Mouse (Mus musculus): ENCODE measurements around the gene Dnaaf3. TPM values are rescaled to one million over a fixed set of nuclear protein-coding genes. Genes with fewer than 3 reads are reported as not detected.

Dnaaf3 gene
- total RNA-seq, 4 experiments from 2014 or later = 0.22 to 0.79 (median 0.30) TPM

DNA sequence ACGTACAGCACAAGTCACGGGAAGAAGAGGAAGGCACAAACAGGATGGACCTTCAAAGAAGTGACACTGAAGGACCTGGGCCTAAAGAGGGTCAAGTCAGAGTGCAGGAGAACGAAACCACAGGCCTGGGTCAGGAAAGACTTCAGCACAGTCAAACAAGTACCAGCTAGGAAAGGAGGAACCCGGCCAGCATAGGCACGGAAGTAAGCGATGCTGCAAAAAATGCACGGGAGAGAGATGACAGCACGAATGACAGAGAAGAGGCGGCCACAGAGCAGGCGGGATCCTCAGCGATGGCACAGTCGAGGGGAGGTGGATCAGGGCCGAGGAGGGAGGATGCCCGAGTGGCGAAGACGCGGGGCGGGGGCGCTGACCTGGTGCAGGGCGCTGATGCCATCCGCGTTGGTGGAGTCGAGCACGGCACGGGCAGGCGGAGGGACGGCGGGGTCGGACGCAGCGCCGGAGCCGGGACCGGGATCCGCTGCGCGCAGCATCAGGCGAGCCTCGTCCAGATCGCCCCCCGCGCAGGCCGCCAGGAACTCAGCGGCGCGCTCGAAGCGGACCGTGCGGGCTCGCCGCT, 31.3 kb downstream of the Dnaaf3 start:
- DNase-seq (ENCODE audit: low spot score in 2 of 2) = peak; percentile 25 to 42

DNA sequence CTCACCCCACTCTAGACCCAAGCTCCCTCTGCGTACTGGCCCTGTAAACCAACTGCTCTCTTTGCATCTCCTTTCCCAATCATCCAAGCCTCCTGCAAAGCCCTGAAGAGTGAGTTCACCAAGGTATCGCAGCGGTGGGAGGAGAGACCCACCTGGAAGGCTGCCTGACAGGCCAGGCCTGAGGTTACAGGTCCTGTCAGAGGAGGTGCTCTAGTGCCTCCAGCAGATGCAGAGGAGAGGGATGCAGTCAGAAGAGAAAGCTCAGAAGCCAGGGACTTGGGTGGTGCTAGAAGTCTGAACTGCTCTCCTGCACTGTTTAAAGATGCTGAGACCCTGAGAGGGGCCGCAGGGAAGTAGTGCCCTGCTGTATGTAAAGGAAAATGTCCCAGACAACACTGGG, 33.2 kb downstream of the Dnaaf3 start:
- no peak for DNase-seq (ENCODE audit: low spot score in 2 of 2)

DNA sequence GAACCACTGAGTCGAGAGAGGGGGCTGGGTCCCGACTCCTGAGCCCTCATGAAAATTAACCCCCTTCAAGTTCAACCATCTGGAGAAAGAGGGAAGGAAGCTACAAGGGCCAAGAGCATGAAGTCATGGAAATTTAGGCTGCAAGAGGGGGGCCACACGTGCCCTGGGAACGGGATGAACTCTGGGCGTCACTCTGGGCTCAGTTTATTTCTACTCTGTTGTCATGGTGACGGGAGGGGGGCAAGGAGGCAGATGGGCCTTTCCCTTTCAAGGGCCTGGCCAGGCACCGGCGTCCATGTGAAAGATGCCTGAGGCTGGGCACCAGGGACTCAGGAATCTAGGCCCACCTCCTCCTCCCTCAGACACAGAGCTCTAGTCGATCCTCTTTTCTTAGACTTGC, 34.0 kb downstream of the Dnaaf3 start:
- DNase-seq (ENCODE audit: low spot score in 2 of 2) = no peak

DNA sequence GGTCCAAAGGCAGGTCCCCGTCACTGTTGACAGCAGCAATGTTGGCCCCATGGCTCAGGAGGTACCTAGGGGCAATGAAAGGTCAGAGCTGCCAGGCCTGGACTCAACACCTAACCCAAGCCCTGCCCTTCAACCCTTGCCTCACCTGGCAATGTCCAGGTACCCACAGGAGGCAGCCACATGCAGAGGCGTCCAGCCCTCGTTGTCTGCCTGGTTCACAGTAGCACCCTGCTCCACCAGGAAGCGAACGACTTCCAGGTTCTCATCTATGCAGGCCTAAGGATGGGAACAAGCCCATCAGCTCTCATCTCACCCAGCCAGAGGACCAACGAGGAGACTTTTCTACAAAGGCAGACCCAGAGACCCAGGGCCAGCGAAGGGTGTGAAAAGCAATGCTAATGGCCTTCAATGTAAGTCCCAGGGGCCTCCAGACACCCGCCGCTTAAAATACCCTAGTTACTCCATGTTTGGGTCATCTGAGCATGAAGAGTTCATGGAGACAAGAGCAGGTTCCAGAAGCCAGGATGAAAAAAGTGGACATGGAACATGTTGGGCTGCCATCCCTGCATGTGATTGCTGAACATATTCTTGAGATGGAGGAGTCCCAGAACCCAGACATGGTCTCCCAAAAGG, 34.9 kb downstream of the Dnaaf3 start:
- DNase-seq (ENCODE audit: low spot score in 2 of 2) = no peak

DNA sequence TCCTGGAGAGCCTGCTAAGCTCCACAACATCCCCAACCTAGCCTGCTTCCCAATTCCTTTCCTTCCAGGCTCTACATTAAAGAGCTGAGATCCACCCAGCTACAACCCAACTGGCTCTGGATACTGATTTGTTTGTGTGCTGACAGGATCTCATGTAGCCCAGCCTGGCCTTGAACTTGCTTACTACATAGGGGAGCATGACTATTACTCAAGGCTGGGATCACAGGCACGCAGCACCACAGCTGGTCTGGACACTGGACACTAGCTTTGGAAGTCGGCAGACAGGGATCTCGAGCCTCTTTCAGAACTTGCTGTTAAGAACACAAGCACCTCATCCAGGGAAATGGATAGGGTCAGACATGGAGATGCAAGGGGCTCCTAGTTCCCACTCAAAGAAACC, 35.8 kb downstream of the Dnaaf3 start:
- DNase-seq (ENCODE audit: low spot score in 2 of 2) = no peak

DNA sequence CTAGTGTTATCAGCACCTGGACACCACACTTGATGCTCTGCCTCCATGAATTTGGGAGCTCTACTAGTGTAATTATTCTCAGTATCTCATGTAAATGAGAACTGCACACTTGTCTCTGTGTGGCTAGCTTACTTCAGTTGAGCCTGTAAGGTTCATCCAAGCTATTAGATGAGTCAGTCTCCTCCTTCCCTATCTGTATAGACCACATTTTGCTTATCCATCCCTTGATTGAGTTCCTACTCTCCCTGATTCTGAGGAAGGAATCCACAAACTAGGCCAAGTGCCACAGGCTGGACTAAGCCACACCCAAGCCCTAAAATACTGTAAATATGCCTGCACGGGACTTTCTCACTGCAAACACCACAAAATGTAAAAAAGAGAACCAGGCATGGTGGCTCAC, 38.3 kb downstream of the Dnaaf3 start:
- no peak for DNase-seq (ENCODE audit: low spot score in 2 of 2)

DNA sequence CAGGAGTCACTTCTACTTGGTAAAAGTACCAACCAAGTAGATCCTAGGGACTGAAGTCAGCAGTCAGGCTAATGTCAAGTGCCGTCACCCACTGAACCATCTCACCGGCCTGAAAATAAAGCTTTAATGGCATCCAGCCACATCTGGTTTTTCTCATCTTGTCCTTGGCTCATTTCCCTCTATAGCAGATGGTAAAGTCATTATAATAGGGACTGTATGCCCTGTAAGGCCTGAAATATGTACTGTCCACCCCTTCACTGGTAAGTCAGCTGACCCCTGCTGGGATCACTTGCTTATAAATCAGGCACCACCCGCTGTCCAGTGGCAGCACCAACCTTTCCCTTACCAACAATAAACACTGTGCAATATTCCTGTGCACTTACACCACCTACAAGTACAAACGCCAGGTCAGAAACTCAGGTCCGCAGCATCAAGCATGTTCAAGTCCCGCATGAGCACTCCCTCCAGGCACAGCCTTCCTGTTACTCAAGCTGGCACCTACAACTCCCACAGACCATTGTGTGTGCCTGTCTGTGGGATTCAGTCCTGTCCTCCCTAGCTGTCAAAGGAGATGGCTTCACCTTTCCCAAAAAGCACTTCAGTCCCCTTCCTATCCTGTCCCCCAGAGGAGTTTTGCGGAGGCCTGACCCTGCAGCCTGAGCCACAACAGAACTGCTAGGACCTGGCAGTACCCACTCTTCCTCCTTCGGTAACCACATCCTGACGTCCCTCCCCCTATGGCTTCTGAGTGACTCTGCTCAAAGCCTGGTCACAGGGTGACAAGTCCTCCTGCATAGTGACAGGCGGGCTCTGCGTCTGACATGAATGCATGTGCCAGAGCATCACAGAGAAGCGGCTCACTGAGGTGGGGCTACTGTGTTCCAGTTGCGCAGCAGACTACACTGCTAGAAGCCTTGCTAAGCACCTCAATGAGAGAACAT, 39.7 kb downstream of the Dnaaf3 start:
- DNase-seq (ENCODE audit: low spot score in 2 of 2) = no peak

DNA sequence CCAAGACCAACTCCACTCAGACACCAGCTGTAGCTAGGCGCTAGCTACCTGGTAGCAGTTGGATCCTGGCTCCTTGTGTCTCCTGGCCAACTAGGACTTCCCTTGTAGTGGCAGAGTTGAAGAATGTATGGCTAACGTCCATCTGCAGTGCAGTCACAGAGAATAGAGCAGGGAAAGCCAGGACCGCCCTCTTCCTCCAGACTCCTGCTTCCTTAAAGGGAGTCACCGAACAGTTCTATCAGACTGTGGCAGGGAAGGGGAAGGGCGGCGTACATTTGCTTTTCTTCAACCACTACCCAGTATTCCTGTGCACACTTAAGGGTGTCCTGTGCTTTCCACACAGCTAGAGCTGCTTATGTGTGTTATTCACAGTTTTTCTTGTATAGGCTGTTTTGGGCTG, 40.9 kb downstream of the Dnaaf3 start:
- no peak for DNase-seq (ENCODE audit: low spot score in 2 of 2)

DNA sequence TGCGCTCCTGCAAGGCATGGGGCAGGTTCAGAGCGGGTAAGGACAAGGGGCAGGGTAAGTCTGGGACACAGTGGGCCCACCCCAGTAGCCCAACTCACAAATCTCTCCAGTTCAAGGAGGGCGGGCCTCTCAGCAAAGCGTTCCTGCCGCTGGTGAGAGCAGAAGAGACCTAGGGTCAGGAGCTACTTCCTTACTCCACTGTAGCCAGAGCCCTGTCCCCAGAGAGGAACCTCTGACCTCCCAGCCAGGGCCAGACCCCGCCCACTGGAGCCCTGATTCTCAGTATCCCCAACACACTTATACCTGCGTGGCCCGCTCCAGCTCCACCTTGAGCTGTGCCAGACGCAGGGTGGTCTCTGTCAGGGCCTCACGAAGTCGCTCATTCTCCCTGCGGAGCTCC, 50.0 kb downstream of the Dnaaf3 start:
- no peak for DNase-seq (ENCODE audit: low spot score in 2 of 2)

DNA sequence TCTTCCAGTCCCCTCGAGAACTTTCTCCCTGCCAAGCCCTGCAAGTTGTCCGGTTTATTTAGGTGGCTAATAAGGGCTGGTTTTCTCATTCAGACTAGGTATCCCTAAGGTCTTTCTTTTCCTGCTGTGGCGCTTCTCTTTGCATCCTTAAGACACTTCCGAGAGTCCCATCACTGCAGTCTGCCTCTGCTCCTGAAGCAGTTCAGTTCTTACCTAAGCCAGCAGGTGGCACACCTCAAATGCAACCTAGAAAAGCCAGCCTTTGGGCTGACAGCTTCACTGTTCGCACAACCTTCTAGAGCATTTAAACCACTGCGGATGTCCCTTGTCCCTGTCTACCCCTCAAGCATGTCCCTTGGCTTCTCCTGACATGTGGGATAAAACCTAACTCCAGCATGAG, 52.6 kb downstream of the Dnaaf3 start:
- DNase-seq (ENCODE audit: low spot score in 2 of 2) = no peak

DNA sequence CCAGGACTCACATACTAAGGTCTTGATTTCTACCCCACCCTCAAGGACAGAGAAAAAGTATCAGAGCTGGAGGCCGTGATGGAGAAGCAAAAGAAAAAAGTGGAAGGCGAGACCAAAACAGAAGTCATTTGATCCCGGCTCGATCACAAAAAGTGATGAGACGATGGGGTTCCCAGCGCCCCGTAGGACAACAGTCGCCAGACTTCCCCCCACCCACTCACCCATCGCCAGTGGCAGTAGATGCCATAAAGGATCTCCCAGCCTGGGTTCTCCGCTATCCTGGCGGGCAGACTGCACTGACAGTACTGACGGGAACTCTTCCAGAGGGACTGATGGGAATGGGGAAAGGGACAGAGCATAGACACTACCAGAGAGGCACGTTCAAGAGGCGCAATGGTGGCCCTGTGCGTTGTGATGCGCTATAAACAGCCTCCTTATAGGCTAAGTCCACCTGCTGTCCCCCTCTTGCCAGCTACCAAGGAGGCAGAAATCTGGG, 53.4 kb downstream of the Dnaaf3 start:
- no peak for DNase-seq (ENCODE audit: low spot score in 2 of 2)

DNA sequence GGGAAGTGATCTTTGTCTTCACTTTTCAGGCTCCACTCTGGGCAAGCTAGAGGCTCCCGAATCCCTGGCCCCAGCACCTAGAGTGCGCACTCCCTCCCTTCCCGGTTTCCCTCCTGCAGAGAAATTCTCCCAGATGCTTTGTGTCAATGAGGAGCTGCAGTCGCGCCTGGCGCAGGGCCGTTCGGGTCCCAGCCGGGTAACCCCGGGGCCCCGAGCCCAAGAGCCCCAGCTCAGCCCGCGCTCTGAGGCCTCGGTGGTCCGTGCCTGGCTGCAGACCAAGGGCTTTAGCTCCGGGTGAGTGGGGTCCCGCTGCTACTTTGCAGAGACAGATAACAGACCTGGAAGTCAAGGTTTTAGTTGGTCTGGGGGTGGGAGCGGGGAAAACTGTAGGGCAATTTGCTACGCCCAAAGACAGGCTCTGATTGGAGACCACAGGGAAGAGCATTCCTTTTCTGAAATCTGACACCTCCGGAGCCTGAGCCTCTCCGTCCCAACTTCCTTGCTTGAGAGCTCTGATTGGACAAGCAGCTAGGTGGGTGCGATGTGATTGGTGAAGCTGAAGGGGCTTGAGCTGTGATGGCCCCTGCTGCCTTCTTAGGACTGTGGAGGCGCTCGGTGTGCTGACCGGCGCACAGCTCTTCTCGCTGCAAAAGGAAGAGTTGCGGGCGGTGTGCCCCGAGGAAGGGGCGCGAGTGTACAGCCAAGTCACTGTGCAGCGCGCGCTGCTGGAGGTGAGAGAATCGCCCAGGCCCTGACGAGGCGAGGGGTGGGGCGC, 54.0 kb downstream of the Dnaaf3 start:
- peak in 1 of 2 experiments; percentile 53 for DNase-seq (ENCODE audit: low spot score in 2 of 2)

DNA sequence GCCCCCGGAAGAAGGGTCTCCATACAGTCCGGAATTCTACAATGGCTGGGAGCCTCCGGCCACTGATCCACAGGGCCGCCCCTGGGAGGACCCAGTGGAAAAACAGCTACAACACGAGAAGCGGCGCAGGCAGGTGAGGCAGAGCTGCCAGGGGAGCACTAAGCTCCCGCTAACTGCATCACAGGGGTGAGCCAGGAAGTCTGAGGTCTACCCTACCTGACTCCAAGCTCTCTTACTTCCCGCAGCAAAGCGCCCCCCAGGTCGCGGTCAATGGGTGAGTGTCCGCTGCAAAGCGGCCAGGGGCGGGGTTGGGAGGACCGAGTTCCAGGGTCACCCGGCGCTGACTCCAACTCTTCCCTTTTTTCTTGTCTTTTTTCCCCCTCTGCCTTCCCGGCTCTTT, 58.3 kb downstream of the Dnaaf3 start:
- DNase-seq (ENCODE audit: low spot score in 2 of 2) = no peak

Small RNA genes lying within 50 kb of the gene (microRNA-seq; reads per million reads assigned to microRNA genes)
- gene Gm23577 = 0 reads per million in 2 experiments

Other genes starting within 250 kb of the Dnaaf3 start
- not detected for gene Ncr1, start 194.7 kb downstream of the Dnaaf3 start, total RNA-seq (2022)
- gene Gp6, start 134.7 kb downstream of the Dnaaf3 start, total RNA-seq (2022) = not detected
- gene Rdh13, start 86.8 kb downstream of the Dnaaf3 start, total RNA-seq (2022) = 10 to 100 TPM; 27.5 to 29.5 (median 27.8) TPM
- gene Eps8l1, start 71.8 kb downstream of the Dnaaf3 start, total RNA-seq (2022) = 1 to 10 TPM; 1.5 to 3.6 (median 2.9) TPM
- 100 to 1,000 TPM; 142 to 158 (median 151) TPM for gene Ppp1r12c, start 30.8 kb downstream of the Dnaaf3 start, total RNA-seq (2022)
- 10 to 100 TPM in 1 of 4 experiments, 1 to 10 TPM in 3; 7.5 to 10.9 (median 8.2) TPM for gene Tnnt1, start 16.1 kb downstream of the Dnaaf3 start, total RNA-seq (2022)
- 1 to 10 TPM; 1.9 to 4.5 (median 4.1) TPM for gene Tnni3, start 8.2 kb downstream of the Dnaaf3 start, total RNA-seq (2022)
- 100 to 1,000 TPM; 251 to 286 (median 266) TPM for gene Syt5, start 15.1 kb upstream of the Dnaaf3 start, total RNA-seq (2022)
- 1 to 10 TPM in 3 of 4 experiments, under 1 TPM in 1; 0.79 to 1.7 (median 1.3) TPM for gene Ptprh, start 71.6 kb upstream of the Dnaaf3 start, total RNA-seq (2022)
- 10 to 100 TPM in 3 of 4 experiments, 1 to 10 TPM in 1; 9.1 to 12.5 (median 12.2) TPM for gene Tmem86b, start 99.0 kb upstream of the Dnaaf3 start, total RNA-seq (2022)
- gene Ppp6r1, start 126.6 kb upstream of the Dnaaf3 start, total RNA-seq (2022) = 100 to 1,000 TPM; 118 to 128 (median 127) TPM
- 10 to 100 TPM; 83.7 to 95.5 (median 89.4) TPM for gene Hspbp1, start 152.6 kb upstream of the Dnaaf3 start, total RNA-seq (2022)
- gene Brsk1, start 158.2 kb upstream of the Dnaaf3 start, total RNA-seq (2022) = 100 to 1,000 TPM; 377 to 435 (median 401) TPM
- gene Tmem150b, start 192.8 kb upstream of the Dnaaf3 start, total RNA-seq (2022) = under 1 TPM in 2 of 4 experiments, not detected in 2; 0.16 to 0.21 TPM
- gene Kmt5c, start 207.7 kb upstream of the Dnaaf3 start, total RNA-seq (2022) = 10 to 100 TPM; 22.0 to 31.3 (median 25.3) TPM
- gene Cox6b2, start 220.6 kb upstream of the Dnaaf3 start, total RNA-seq (2022) = 1 to 10 TPM; 5.1 to 8.7 (median 6.8) TPM
- not detected for gene Fam71e2, start 238.8 kb upstream of the Dnaaf3 start, total RNA-seq (2022)

All from left cerebral cortex, adult 8-10 months (tissue).